Mouse (Mus musculus) heart, postnatal 0 days (tissue): Measurements from ENCODE around the gene Stox2. TPM values are rescaled to one million over a fixed set of nuclear protein-coding genes. Genes with fewer than 3 reads are reported as not detected.

Source experiments
- ATAC-seq: fragments of 200-750 bp; cut with Nextera tagmentation; 2 replicates; pipeline ENCODE4 v1.8.0; 2017; ENCODE audit warnings: low read depth, moderate number of reproducible peaks, moderate library complexity; ENCODE audit not compliant: insufficient read depth
- DNase-seq: peaks from one replicate; pipeline ENCODE4 v3.0.0-alpha.2; 2016; ENCODE audit warnings: low spot score
- H3K27ac ChIP-seq: fragments of 300-500 bp; sonication (generic); 2 replicates; pipeline ENCODE4 v1.5.1; 2014; ENCODE audit warnings: low read depth, mild to moderate bottlenecking
- H3K27me3 ChIP-seq: fragments of 300-500 bp; sonication (generic); 2 replicates; pipeline ENCODE4 v1.6.1; 2014; ENCODE audit warnings: low read length, mixed read lengths; ENCODE audit not compliant: control insufficient read depth, insufficient read depth
- H3K36me3 ChIP-seq: fragments of 300-500 bp; sonication (generic); replicated peaks from 2 replicates; pipeline ENCODE4 v1.6.1; 2014; ENCODE audit warnings: low read length, mixed read lengths; ENCODE audit not compliant: control insufficient read depth, insufficient read depth
- H3K4me1 ChIP-seq: fragments of 300-500 bp; sonication (generic); 2 replicates; pipeline ENCODE4 v1.6.1; 2014; ENCODE audit warnings: antibody characterized with exemption; ENCODE audit not compliant: control insufficient read depth, insufficient read depth
- H3K4me2 ChIP-seq: fragments of 300-500 bp; sonication (generic); 2 replicates; pipeline ENCODE4 v1.6.1; 2014; ENCODE audit warnings: low read depth, mild to moderate bottlenecking, low read length, moderate library complexity
- H3K4me3 ChIP-seq: fragments of 300-500 bp; sonication (generic); 2 replicates; pipeline ENCODE4 v1.5.1; 2014; ENCODE audit warnings: low read depth, low read length
- H3K9ac ChIP-seq: fragments of 300-500 bp; sonication (generic); replicated peaks from 2 replicates; pipeline ENCODE4 v1.6.1; 2014; ENCODE audit warnings: low read depth, low read length, mixed read lengths
- H3K9me3 ChIP-seq: fragments of 300-500 bp; sonication (generic); replicated peaks from 2 replicates; pipeline ENCODE4 v1.6.1; 2016; ENCODE audit warnings: low read length; ENCODE audit not compliant: control insufficient read depth
- CTCF ChIP-seq: IDR thresholded peaks from 2 replicates; pipeline ENCODE4 v1.5.1; 2016; ENCODE audit warnings: antibody characterized with exemption, control low read depth, low read depth
- EP300 ChIP-seq: IDR thresholded peaks from 2 replicates; pipeline ENCODE4 v1.6.1; 2016; ENCODE audit warnings: antibody characterized with exemption, low read depth
- WGBS: fragments of 180-500 bp; shearing (Covaris S2); extraction: QIAGEN DNeasy Blood & Tissue Kit; methylation state at CpG from one replicate; pipeline ENCODE4 v1.1.7; 2014; 5-methylcytosine and 5-hydroxymethylcytosine counted together
- polyA plus RNA-seq: library from polyadenylated mRNA; unstranded; fragments of >200 nt; fragmentation: Nextera tagmentation; extraction: Ambion mirVana; gene quantifications from 2 replicates; pipeline ENCODE4 v1.2.1, GENCODE M21; 2015
- total RNA-seq: library from RNA; depleted of rRNA; stranded (reverse); fragments of >200 nt; gene quantifications from 2 replicates; pipeline ENCODE4 v1.2.3, GENCODE M21; 2014; ENCODE audit warnings: low replicate concordance

The Stox2 gene
- total and polyA plus RNA-seq, 2 experiments from 2014 or later, result 6.2 to 12.7 TPM

GRCm38 (mm10) chr8:47334223-47334757 lies 111.9 kb downstream of the Stox2 start:
- H3K4me3 ChIP-seq, result peak overlapping the region; percentile 39
- no peaks in the 10 kb centered on the region; the same call in 1 of the 2 replicates for H3K4me1 ChIP-seq
- H3K36me3 ChIP-seq, result no peaks in the 10 kb centered on the region
- 44% methylated on average over 9 of the region's 9 CpGs for WGBS
- DNase-seq (peak; percentile 81), ATAC-seq (peak; percentile 94)
- TF ChIP-seq EP300 (no peak), CTCF (no peak)
- no peaks in the 10 kb centered on the region for H3K9me3 ChIP-seq
- H3K9ac ChIP-seq, result peak overlapping the region; percentile 50
- peak overlapping the region; percentile 53 for H3K4me2 ChIP-seq
- H3K27me3 ChIP-seq, result no peaks in the 10 kb centered on the region
- peak overlapping the region; percentile 68 for H3K27ac ChIP-seq

GRCm38 (mm10) chr8:47332941-47333340 lies 113.2 kb downstream of the Stox2 start:
- H3K4me1 ChIP-seq, result no peaks in the 10 kb centered on the region; the same call in 1 of the 2 replicates
- no peaks in the 10 kb centered on the region for H3K36me3 ChIP-seq
- H3K9ac ChIP-seq, result no peak overlapping the region
- ATAC-seq (no peak), DNase-seq (no peak)
- no peak overlapping the region for H3K4me2 ChIP-seq
- H3K27ac ChIP-seq, result no peak overlapping the region
- no peaks in the 10 kb centered on the region for H3K27me3 ChIP-seq
- H3K9me3 ChIP-seq, result no peaks in the 10 kb centered on the region
- WGBS, result 93% methylated on average over 1 of the region's 1 CpGs
- TF ChIP-seq CTCF (no peak), EP300 (no peak)
- H3K4me3 ChIP-seq, result no peak overlapping the region

DNA sequence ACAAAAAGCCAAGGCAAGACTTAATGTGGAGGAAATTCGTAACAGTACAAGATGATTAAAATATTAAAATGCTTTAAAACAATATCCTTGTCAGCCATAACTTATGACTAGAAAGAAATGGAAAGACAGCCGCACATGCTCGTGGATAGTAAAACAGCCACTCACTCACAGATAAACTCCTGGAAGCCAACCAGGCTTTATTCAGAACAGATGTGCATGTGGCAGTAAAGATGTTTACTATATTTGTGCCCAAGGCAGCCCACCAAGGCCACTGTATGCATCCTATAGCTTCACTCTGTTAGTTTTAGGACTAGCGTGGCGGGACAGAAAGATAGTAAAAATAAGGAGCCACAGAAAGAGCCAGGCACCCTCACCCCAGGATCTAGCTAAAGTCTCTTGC lies 115.2 kb downstream of the Stox2 start:
- Histone ChIP-seq H3K36me3 (no peaks in the 10 kb centered on the region), H3K27me3 (no peaks in the 10 kb centered on the region), H3K27ac (no peak overlapping the region), H3K9me3 (no peaks in the 10 kb centered on the region), H3K9ac (no peak overlapping the region), H3K4me2 (no peak overlapping the region), H3K4me1 (no peaks in the 10 kb centered on the region; the same call in 1 of the 2 replicates), H3K4me3 (no peak overlapping the region)
- TF ChIP-seq CTCF (no peak), EP300 (no peak)
- no peak for ATAC-seq
- DNase-seq, result no peak
- 77% methylated on average over 5 of the region's 5 CpGs for WGBS

GRCm38 (mm10) chr8:47326348-47326747 lies 119.8 kb downstream of the Stox2 start:
- H3K4me1 ChIP-seq, result 0 out of 2 replicates have a peak, but pooled peaks cover 2% of the 10 kb centered on the region
- 44% methylated on average over 8 of the region's 8 CpGs for whole genome bisulfite sequencing
- ATAC-seq (no peak), DNase-seq (no peak)
- no peak for TF ChIP-seq CTCF
- no peak for TF ChIP-seq EP300
- H3K36me3 ChIP-seq, result no peaks in the 10 kb centered on the region
- H3K9me3 ChIP-seq, result no peaks in the 10 kb centered on the region
- no peaks in the 10 kb centered on the region for H3K27me3 ChIP-seq
- no peak overlapping the region for H3K9ac ChIP-seq
- no peak overlapping the region for H3K4me2 ChIP-seq
- no peak overlapping the region for H3K27ac ChIP-seq
- no peak overlapping the region for H3K4me3 ChIP-seq

DNA sequence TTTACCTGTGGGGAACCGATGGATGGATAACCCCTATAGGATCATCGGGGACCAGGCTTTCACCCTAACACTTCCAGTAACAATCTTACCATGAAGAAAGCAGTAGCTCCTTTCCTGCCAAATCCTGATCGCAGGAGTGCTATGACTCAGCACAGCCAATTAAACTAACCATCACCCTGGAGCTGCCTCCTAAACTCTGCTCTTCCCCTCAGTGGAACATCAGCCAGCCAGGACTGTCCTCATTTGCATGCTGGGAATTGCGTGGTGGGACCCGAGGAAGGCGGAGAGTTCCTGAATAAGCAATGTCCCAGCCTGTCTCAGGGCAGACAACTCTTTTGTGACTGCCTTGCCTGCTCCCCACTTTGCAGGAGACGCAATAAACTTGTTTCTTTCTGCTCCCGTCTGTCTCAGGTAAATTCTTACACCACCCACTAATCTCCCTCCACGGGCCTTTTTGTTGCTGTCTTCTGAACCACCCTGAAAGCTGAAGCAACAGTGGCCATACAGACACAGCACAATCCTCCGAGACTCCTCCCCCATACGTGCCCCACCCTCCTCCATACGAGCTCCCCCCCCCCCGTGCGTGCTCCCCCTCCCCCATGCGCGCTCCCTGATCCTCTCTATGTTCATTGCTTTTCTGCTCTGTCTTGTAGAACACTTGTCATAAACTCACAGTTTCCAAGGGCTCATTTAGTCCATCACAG lies 121.9 kb downstream of the Stox2 start:
- H3K27me3 ChIP-seq, result no peaks in the 10 kb centered on the region
- no peak for ATAC-seq

More for the DNA sequence above, 121.9 kb downstream of the Stox2 start:
- Histone ChIP-seq H3K4me3 (no peak overlapping the region), H3K36me3 (no peaks in the 10 kb centered on the region), H3K4me2 (no peak overlapping the region), H3K9me3 (no peaks in the 10 kb centered on the region), H3K4me1 (0 out of 2 replicates have a peak, but pooled peaks cover 4% of the 10 kb centered on the region), H3K27ac (no peak overlapping the region), H3K9ac (no peak overlapping the region)
- 46% methylated on average over 16 of the region's 16 CpGs for WGBS
- no peak for DNase-seq
- TF ChIP-seq EP300 (no peak), CTCF (no peak)
